Mouse (Mus musculus) intestine, embryonic 16.5 days (tissue): ENCODE measurements around the gene Lect2. TPM values are rescaled to one million over a fixed set of nuclear protein-coding genes. Genes with fewer than 3 reads are reported as not detected.

Experiments
- ATAC-seq: fragments of 200-750 bp; cut with Nextera tagmentation; 2 replicates; pipeline ENCODE4 v1.8.0; 2017; ENCODE audit warnings: moderate TSS enrichment, moderate library complexity
- H3K27ac ChIP-seq: fragments of 300-500 bp; sonication (generic); 2 replicates; pipeline ENCODE4 v1.5.1; 2014; ENCODE audit warnings: mild to moderate bottlenecking, low read length
- H3K27me3 ChIP-seq: fragments of 300-500 bp; sonication (generic); replicated peaks from 2 replicates; pipeline ENCODE4 v1.6.1; 2014; ENCODE audit warnings: low read length, control low read depth, mixed read lengths; ENCODE audit not compliant: control insufficient read depth, insufficient read depth
- H3K36me3 ChIP-seq: fragments of 300-500 bp; sonication (generic); 2 replicates; pipeline ENCODE4 v1.6.1; 2014; ENCODE audit warnings: low read length, control low read depth; ENCODE audit not compliant: control insufficient read depth, insufficient read depth
- H3K4me1 ChIP-seq: fragments of 300-500 bp; sonication (generic); 2 replicates; pipeline ENCODE4 v1.6.1; 2014; ENCODE audit warnings: low read length, control low read depth, mixed read lengths; ENCODE audit not compliant: control insufficient read depth, insufficient read depth
- H3K4me2 ChIP-seq: fragments of 300-500 bp; sonication (generic); 2 replicates; pipeline ENCODE4 v1.6.1; 2014; ENCODE audit warnings: low read depth, low read length, control low read depth
- H3K4me3 ChIP-seq: fragments of 300-500 bp; sonication (generic); 2 replicates; pipeline ENCODE4 v1.5.1; 2014; ENCODE audit warnings: mild to moderate bottlenecking, low read length
- H3K9ac ChIP-seq: fragments of 300-500 bp; sonication (generic); 2 replicates; pipeline ENCODE4 v1.6.1; 2014; ENCODE audit warnings: low read depth, low read length
- H3K9me3 ChIP-seq: fragments of 300-500 bp; sonication (generic); 2 replicates; pipeline ENCODE4 v1.6.1; 2016; ENCODE audit warnings: low read length, control low read depth; ENCODE audit not compliant: control insufficient read depth
- WGBS: fragments of 180-500 bp; shearing (Covaris S2); extraction: QIAGEN DNeasy Blood & Tissue Kit; methylation state at CpG from one replicate; pipeline ENCODE4 v1.1.7; 2014; 5-methylcytosine and 5-hydroxymethylcytosine counted together
- polyA plus RNA-seq: library from polyadenylated mRNA; unstranded; fragments of >200 nt; fragmentation: Nextera tagmentation; extraction: Ambion mirVana; gene quantifications from 2 replicates; pipeline ENCODE4 v1.2.1, GENCODE M21; 2015

The Lect2 gene
- polyA plus RNA-seq, 1 experiment from 2014 or later = 15.4 TPM

- ATAC-seq = no peak
- H3K27ac ChIP-seq = no peak overlapping the region
- H3K4me3 ChIP-seq = no peak overlapping the region
- WGBS = 34% methylated on average over 4 of the region's 4 CpGs
- H3K4me1 ChIP-seq = peaks cover 19% of the 10 kb centered on the region
- H3K36me3 ChIP-seq = no peaks in the 10 kb centered on the region
- no peaks in the 10 kb centered on the region for H3K27me3 ChIP-seq
- H3K9ac ChIP-seq = no peak overlapping the region
- H3K4me2 ChIP-seq = no peak overlapping the region
- H3K9me3 ChIP-seq = no peaks in the 10 kb centered on the region
These were observed 1.1 kb upstream of the Lect2 start for GRCm38 (mm10) chr13:56549364-56549763.

GRCm38 (mm10) chr13:56544956-56545355 is 3.3 kb downstream of the Lect2 start:
- H3K4me1 ChIP-seq = peaks cover 12% of the 10 kb centered on the region
- H3K36me3 ChIP-seq = no peaks in the 10 kb centered on the region
- H3K4me3 ChIP-seq = no peak overlapping the region
- H3K4me2 ChIP-seq = no peak overlapping the region
- H3K9me3 ChIP-seq = no peaks in the 10 kb centered on the region
- H3K9ac ChIP-seq = no peak overlapping the region
- no peak for ATAC-seq
- no peak overlapping the region for H3K27ac ChIP-seq
- 80% methylated on average over 3 of the region's 3 CpGs for WGBS
- H3K27me3 ChIP-seq = no peaks in the 10 kb centered on the region

- H3K36me3 ChIP-seq = no peaks in the 10 kb centered on the region
- H3K27me3 ChIP-seq = no peaks in the 10 kb centered on the region
- 0 out of 2 replicates have a peak, but pooled peaks cover 3% of the 10 kb centered on the region for H3K4me1 ChIP-seq
- H3K9me3 ChIP-seq = no peaks in the 10 kb centered on the region
- no peak for ATAC-seq
- no peak overlapping the region for H3K4me3 ChIP-seq
- no peak overlapping the region for H3K4me2 ChIP-seq
- H3K9ac ChIP-seq = no peak overlapping the region
- H3K27ac ChIP-seq = no peak overlapping the region
- WGBS = 81% methylated on average over 9 of the region's 9 CpGs
These were observed 4.5 kb downstream of the Lect2 start for GRCm38 (mm10) chr13:56543805-56544204.

GRCm38 (mm10) chr13:56539846-56540245 is 8.5 kb downstream of the Lect2 start:
- Histone ChIP-seq H3K36me3 (no peaks in the 10 kb centered on the region), H3K4me3 (no peak overlapping the region), H3K9ac (no peak overlapping the region), H3K4me1 (no peaks in the 10 kb centered on the region), H3K4me2 (no peak overlapping the region), H3K27ac (no peak overlapping the region), H3K27me3 (no peaks in the 10 kb centered on the region), H3K9me3 (no peaks in the 10 kb centered on the region)
- WGBS = 96% methylated on average over 4 of the region's 4 CpGs
- no peak for ATAC-seq

GRCm38 (mm10) chr13:56537026-56537425 is 11.3 kb downstream of the Lect2 start:
- no peaks in the 10 kb centered on the region for H3K9me3 ChIP-seq
- no peak overlapping the region for H3K27ac ChIP-seq
- H3K9ac ChIP-seq = no peak overlapping the region
- H3K4me1 ChIP-seq = no peaks in the 10 kb centered on the region
- 87% methylated on average over 12 of the region's 12 CpGs for WGBS
- no peaks in the 10 kb centered on the region for H3K27me3 ChIP-seq
- no peak overlapping the region for H3K4me3 ChIP-seq
- H3K36me3 ChIP-seq = no peaks in the 10 kb centered on the region
- H3K4me2 ChIP-seq = no peak overlapping the region
- ATAC-seq = no peak

- H3K9me3 ChIP-seq = no peaks in the 10 kb centered on the region
- no peak overlapping the region for H3K27ac ChIP-seq
- no peaks in the 10 kb centered on the region for H3K4me1 ChIP-seq
- H3K27me3 ChIP-seq = no peaks in the 10 kb centered on the region
- 71% methylated on average over 5 of the region's 5 CpGs for WGBS
- H3K4me2 ChIP-seq = no peak overlapping the region
- H3K9ac ChIP-seq = no peak overlapping the region
- H3K4me3 ChIP-seq = no peak overlapping the region
- no peak for ATAC-seq
- no peaks in the 10 kb centered on the region for H3K36me3 ChIP-seq
These were observed 12.7 kb downstream of the Lect2 start for GRCm38 (mm10) chr13:56535570-56535969.

- Histone ChIP-seq H3K27me3 (no peaks in the 10 kb centered on the region), H3K4me3 (no peak overlapping the region), H3K36me3 (no peaks in the 10 kb centered on the region), H3K4me2 (no peak overlapping the region), H3K9ac (no peak overlapping the region), H3K4me1 (no peaks in the 10 kb centered on the region), H3K9me3 (no peaks in the 10 kb centered on the region), H3K27ac (no peak overlapping the region)
- 81% methylated on average over 5 of the region's 5 CpGs for WGBS
- ATAC-seq = no peak
These were observed 13.4 kb downstream of the Lect2 start for GRCm38 (mm10) chr13:56534931-56535330.

- no peak overlapping the region for H3K27ac ChIP-seq
- WGBS = 48% methylated on average over 8 of the region's 8 CpGs
- no peak overlapping the region for H3K4me3 ChIP-seq
- H3K9me3 ChIP-seq = no peaks in the 10 kb centered on the region
- H3K9ac ChIP-seq = no peak overlapping the region
- no peak overlapping the region for H3K4me2 ChIP-seq
- no peak for ATAC-seq
- no peaks in the 10 kb centered on the region for H3K27me3 ChIP-seq
- no peaks in the 10 kb centered on the region for H3K36me3 ChIP-seq
- no peaks in the 10 kb centered on the region for H3K4me1 ChIP-seq
These were observed 18.6 kb downstream of the Lect2 start for GRCm38 (mm10) chr13:56529685-56530084.

GRCm38 (mm10) chr13:56529031-56529430 is 19.3 kb downstream of the Lect2 start:
- WGBS = 65% methylated on average over 4 of the region's 4 CpGs
- Histone ChIP-seq H3K4me3 (no peak overlapping the region), H3K27ac (no peak overlapping the region), H3K9me3 (no peaks in the 10 kb centered on the region), H3K9ac (no peak overlapping the region), H3K36me3 (no peaks in the 10 kb centered on the region), H3K4me1 (no peaks in the 10 kb centered on the region), H3K4me2 (no peak overlapping the region), H3K27me3 (no peaks in the 10 kb centered on the region)
- ATAC-seq = no peak

- Histone ChIP-seq H3K27ac (no peak overlapping the region), H3K4me3 (no peak overlapping the region), H3K9me3 (no peaks in the 10 kb centered on the region), H3K4me2 (no peak overlapping the region), H3K27me3 (no peaks in the 10 kb centered on the region), H3K9ac (no peak overlapping the region), H3K4me1 (no peaks in the 10 kb centered on the region), H3K36me3 (no peaks in the 10 kb centered on the region)
- 89% methylated on average over 11 of the region's 11 CpGs for WGBS
- no peak for ATAC-seq
These were observed 20.0 kb downstream of the Lect2 start for GRCm38 (mm10) chr13:56528281-56528680.
